Mouse (Mus musculus): ENCODE results near the gene Wfdc1. TPM values are rescaled to one million over a fixed set of nuclear protein-coding genes. Genes with fewer than 3 reads are reported as not detected.

Gene Wfdc1
- total and polyA plus RNA-seq, 3 experiments = not detected

DNA sequence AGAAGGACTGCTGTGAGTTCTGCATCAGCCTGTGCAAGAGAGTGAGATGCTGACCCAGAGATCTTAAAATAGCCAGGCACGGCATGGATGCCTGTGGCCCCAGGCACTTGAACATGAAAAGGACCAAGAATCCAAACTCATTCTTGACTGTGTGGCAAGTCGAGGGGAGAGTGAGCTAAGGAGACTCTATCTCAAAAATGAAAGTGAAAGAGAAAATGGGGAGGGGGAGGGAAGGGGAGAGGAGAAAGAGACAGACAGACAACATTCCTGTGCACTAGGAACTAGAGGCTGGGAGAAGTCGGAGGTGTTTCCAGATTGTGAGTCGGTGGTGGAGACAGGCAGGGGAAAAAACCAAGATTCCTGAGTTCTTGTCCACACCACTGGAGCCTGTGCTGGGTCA, 57.5 kb downstream of the Wfdc1 start:
- peaks cover 59% of the 10 kb centered on the region for H3K27me3 ChIP-seq (replicated peaks)
- in situ Hi-C loops (cut with MboI; ENCODE audit: low pct_ligation_motif_present, low pct_unique_long_range_greater_than_20kb, low sequenced_read_pairs) = no loop called here

DNA sequence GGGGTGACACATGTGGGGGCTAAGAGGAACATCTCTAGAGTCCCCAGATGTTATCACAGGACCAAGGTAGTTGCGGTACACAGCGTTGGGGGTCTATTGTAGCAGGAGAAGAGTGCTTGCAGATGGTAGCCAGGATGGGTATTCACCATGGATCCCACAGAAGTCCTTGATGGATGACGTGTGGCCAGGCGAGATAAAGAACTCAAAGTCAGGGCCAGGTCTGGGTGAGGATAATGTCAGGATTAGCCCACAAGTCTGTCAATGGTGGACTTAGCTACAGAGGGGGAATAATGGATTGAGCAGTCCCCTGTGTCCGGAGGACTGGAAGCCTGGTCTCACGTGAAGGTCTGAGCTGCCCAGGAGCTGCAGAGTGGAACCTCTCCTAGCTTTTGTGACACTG, 58.4 kb downstream of the Wfdc1 start:
- Histone ChIP-seq H3K4me3 (replicated peaks in 1 of 3; ENCODE audit: low read depth in 2 of 3, low read length in 2 of 3, poor library complexity in 1 of 3) (no peak overlapping the region), H3K27ac (ENCODE audit: insufficient read depth, low read depth) (no peak overlapping the region), H3K27me3 (replicated peaks) (peaks cover 60% of the 10 kb centered on the region), H3K9ac (ENCODE audit: insufficient read depth, low read depth) (no peak overlapping the region), H3K4me2 (ENCODE audit: insufficient read depth, low read depth, poor library complexity, severe bottlenecking) (no peak overlapping the region), H3K79me2 (replicated peaks; ENCODE audit: control insufficient read depth, extremely low read depth, insufficient read depth, poor library complexity, severe bottlenecking) (no peaks in the 10 kb centered on the region), H3K4me1 (ENCODE audit: control insufficient read depth in 1 of 2, insufficient read depth in 2 of 2) (peaks cover 7 to 9% of the 10 kb centered on the region in 2 experiments; a peak in 3 of 4 replicates), H3K9me3 (replicated peaks; ENCODE audit: low read length) (no peaks in the 10 kb centered on the region), H3K36me3 (replicated peaks in 1 of 2; ENCODE audit: control insufficient read depth in 1 of 2, insufficient read depth in 1 of 2, low read length in 1 of 2) (no peaks in the 10 kb centered on the region)
- in situ Hi-C loops (cut with MboI; ENCODE audit: low pct_ligation_motif_present, low pct_unique_long_range_greater_than_20kb, low sequenced_read_pairs) = no loop called here
- dilution Hi-C loops (cut with MboI; ENCODE audit: extremely low pct_ligation_motif_present, extremely low pct_unique_long_range_greater_than_20kb, low sequenced_read_pairs) = no loop called here
- no peak for TF ChIP-seq TBP (conservative IDR thresholded peaks at IDR 0.05; ENCODE audit: low read depth, low read length)
- no peak for TF ChIP-seq USF1 (IDR thresholded peaks at IDR 0.05; ENCODE audit: low read depth, low read length)
- TF ChIP-seq MYC (IDR thresholded peaks at IDR 0.05; ENCODE audit: low read depth, low read length) = no peak
- no peak for TF ChIP-seq RAD21 (IDR thresholded peaks at IDR 0.05; ENCODE audit: low read depth, low read length)
- no peak for TF ChIP-seq POLR2AphosphoS2 (IDR thresholded peaks at IDR 0.05; ENCODE audit: low read depth, low read length)
- no peak for TF ChIP-seq PAX5 (IDR thresholded peaks at IDR 0.05; ENCODE audit: low read length)
- TF ChIP-seq RCOR1 (conservative IDR thresholded peaks at IDR 0.05; ENCODE audit: low read depth, low read length) = no peak
- TF ChIP-seq EP300 (IDR thresholded peaks at IDR 0.05; ENCODE audit: low read length) = no peak
- no peak for TF ChIP-seq IRF4 (IDR thresholded peaks at IDR 0.05; ENCODE audit: low read depth, low read length)
- TF ChIP-seq ELF1 (IDR thresholded peaks at IDR 0.05; ENCODE audit: low read depth, low read length) = no peak
- TF ChIP-seq MXI1 (IDR thresholded peaks at IDR 0.05; ENCODE audit: low read depth, low read length) = no peak
- TF ChIP-seq TCF12 (IDR thresholded peaks at IDR 0.05; ENCODE audit: low read depth, low read length) = no peak
- no peak for DNase-seq (ENCODE audit: extremely low read depth)

More for the DNA sequence above, 57.5 kb downstream of the Wfdc1 start:
- Histone ChIP-seq H3K4me1 (ENCODE audit: control insufficient read depth in 1 of 2, insufficient read depth in 2 of 2) (peaks cover 7% of the 10 kb centered on the region in 2 experiments; a peak in 2 of 4 replicates), H3K4me3 (replicated peaks in 1 of 3; ENCODE audit: low read depth in 2 of 3, low read length in 2 of 3, poor library complexity in 1 of 3) (no peak overlapping the region), H3K36me3 (replicated peaks in 1 of 2; ENCODE audit: control insufficient read depth in 1 of 2, insufficient read depth in 1 of 2, low read length in 1 of 2) (no peaks in the 10 kb centered on the region), H3K9me3 (replicated peaks; ENCODE audit: low read length) (no peaks in the 10 kb centered on the region), H3K27ac (ENCODE audit: insufficient read depth, low read depth) (no peak overlapping the region), H3K4me2 (ENCODE audit: insufficient read depth, low read depth, poor library complexity, severe bottlenecking) (peak overlapping the region; percentile 40), H3K79me2 (replicated peaks; ENCODE audit: control insufficient read depth, extremely low read depth, insufficient read depth, poor library complexity, severe bottlenecking) (no peaks in the 10 kb centered on the region), H3K9ac (ENCODE audit: insufficient read depth, low read depth) (0 out of 2 replicates have a peak overlapping the region, but pooled peaks have one; percentile 9)
- dilution Hi-C loops (cut with MboI; ENCODE audit: extremely low pct_ligation_motif_present, extremely low pct_unique_long_range_greater_than_20kb, low sequenced_read_pairs) = no loop called here
- TF ChIP-seq POLR2AphosphoS2 (IDR thresholded peaks at IDR 0.05; ENCODE audit: low read depth, low read length) = no peak
- TF ChIP-seq ZKSCAN1 (IDR thresholded peaks at IDR 0.05; ENCODE audit: borderline replicate concordance, low read depth, low read length) = no peak
- TF ChIP-seq JUN (IDR thresholded peaks at IDR 0.05; ENCODE audit: insufficient read depth, low read depth, low read length) = no peak
- no peak for TF ChIP-seq MAX (IDR thresholded peaks at IDR 0.05; ENCODE audit: low read length)
- no peak for TF ChIP-seq E2F4 (IDR thresholded peaks at IDR 0.05; ENCODE audit: insufficient replicate concordance, low read depth, low read length)
- no peak for TF ChIP-seq USF2 (conservative IDR thresholded peaks at IDR 0.05; ENCODE audit: low read depth, low read length)
- TF ChIP-seq KAT2A (IDR thresholded peaks at IDR 0.05; ENCODE audit: insufficient replicate concordance, low read length) = no peak
- TF ChIP-seq RCOR1 (conservative IDR thresholded peaks at IDR 0.05; ENCODE audit: low read depth, low read length) = no peak
- no peak for TF ChIP-seq CHD1 (IDR thresholded peaks at IDR 0.05; ENCODE audit: low read depth, low read length)
- DNase-seq (ENCODE audit: extremely low read depth) = no peak
